Mouse (Mus musculus) gastrocnemius, postnatal 4 days (tissue): ENCODE results near the gene Lgi1. TPM values are rescaled to one million over a fixed set of nuclear protein-coding genes. Genes with fewer than 3 reads are reported as not detected.

ENCODE experiments used
- DNase-seq, 2 experiments: peaks; one replicate each; pipeline ENCODE4 v3.0.0; 2021 to 2022; ENCODE audit warnings: low spot score in 2 of 2, mixed read lengths in 2 of 2
- total RNA-seq, 2 experiments: library from RNA; stranded (reverse); gene quantifications; 2 replicates each; pipeline ENCODE4 v1.2.3; 2021

Gene Lgi1
- total RNA-seq, 2 experiments from 2014 or later = 3.3 to 3.8 TPM

DNA sequence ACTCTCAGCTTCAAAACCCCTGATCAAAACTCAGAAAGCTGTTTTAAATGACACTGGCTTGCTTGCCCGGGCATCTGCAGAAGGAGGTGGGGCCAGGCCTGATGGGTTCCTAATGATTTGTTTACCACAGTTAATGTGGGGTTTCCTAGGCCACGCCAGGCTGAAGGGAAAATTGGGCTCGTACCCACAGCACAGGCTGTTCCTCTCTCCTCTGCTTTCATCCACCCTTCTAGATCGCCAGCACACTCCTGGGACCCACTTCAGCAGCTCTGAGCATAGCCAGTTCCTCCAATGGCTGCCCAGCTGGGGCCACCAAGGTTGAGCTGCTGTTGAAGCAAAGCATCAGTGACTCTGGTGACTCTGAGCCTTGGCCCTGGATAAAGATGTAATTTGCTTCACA is 4.0 kb upstream of the Lgi1 start:
- no peak for DNase-seq

DNA sequence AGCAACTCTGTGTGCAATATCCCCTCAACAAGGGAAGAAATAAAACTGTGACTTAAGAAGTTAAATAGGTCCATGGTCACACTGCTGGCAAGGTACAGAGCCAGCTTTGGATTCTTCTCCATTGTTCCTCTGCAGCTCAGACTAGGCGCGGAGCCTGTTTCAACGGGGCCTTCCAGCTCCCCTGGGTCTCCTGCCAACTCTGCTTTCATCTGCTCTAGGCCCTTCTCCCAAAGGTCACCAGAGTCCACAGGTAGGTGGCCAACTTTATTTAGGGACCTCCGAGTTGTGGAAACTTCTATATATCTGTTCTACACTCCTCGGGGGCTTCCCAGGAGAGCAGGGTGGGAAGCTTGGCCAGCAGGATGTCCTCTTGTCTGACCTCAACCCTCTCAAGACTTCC is 3.0 kb upstream of the Lgi1 start:
- no peak for DNase-seq

DNA sequence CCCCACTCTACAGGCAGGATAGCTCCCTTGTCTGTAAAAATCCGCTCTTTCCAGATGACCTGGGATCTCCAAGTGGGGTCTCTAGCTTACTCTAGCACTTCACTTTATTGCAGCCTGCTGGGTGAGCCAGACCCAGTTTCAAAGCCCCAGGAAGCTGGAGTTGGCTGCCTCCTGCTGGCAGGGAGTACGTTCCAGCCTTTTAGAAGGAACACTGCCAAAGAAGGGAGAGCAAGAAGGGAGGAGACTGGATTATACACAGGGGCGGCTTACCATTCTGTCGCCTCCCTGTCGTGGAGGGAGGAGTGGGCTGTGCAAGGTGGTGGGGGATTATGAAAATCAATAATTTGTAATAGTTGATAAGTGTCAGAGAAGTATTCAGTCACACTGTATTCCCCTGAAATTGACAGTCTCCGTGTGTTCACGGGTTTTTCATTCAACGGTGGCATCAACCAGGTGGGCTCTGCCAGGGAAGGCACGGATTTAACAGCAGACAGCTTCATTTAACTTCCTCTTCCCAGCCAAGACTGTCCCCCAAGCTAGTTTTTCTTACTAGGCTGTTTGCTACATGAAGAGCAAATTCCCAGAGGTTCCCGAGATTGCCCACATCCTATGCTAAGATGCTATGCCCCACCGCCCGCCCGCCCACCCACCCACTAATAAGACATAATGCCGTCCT is 369 bp upstream of the Lgi1 start:
- peak in 1 of 2 experiments; percentile 25 for DNase-seq

DNA sequence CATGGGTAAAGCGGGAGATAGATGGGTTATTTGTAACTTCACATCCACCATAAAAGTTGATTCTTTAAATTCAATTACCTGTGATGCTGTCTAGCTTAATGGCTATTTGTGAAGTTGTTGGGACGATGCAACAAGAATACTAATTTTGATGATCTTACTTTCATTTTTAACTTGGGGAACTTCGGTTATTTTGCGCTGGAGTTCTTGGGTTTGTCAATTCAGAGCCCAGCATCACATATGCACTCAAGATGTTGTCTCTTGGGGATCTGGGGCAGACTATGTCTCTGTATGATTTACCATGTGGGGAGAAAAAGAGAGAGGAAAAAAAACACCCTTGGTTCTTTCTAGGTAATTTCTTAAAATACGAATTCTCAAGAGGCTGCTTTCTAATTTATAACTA is 1.4 kb downstream of the Lgi1 start:
- DNase-seq = no peak

DNA sequence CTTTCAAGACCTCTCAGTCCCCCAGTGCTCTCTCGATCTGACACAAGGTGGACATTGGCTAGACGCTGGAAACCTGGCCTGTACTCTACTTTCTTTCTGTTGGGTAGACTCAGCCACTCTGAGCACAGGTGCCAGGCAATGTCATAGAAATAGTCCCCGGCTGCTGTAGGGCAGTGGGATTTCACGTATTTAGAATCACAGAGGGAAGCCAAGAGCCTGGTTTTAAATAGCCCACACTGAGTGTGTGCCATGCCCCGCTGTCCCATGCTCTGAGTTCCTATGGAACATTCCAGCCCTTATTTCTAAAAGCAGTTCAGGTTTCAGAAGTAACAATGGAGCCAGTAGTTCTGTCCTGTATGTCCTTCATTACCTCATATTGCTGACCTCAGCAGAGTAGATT is 3.1 kb downstream of the Lgi1 start:
- no peak for DNase-seq

DNA sequence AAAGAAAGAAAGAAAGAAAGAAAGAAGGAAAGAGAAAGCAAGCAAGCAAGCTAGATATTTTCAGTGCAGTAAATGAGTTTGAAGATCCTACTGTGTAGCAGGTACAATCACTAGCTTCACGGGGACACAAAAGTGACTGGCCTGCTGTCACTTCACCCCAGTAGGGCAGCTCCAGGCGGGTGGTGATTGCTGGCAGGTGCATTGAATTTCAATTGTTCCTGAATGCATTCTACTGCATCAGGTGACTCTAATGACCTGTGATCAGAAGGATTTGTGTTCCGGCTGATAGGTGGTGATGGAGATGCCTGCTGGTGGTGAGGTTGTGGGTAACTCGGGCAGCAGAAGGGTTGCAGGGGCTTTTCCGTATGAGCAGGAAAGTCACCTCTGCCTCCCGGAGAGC is 6.7 kb downstream of the Lgi1 start:
- no peak for DNase-seq

DNA sequence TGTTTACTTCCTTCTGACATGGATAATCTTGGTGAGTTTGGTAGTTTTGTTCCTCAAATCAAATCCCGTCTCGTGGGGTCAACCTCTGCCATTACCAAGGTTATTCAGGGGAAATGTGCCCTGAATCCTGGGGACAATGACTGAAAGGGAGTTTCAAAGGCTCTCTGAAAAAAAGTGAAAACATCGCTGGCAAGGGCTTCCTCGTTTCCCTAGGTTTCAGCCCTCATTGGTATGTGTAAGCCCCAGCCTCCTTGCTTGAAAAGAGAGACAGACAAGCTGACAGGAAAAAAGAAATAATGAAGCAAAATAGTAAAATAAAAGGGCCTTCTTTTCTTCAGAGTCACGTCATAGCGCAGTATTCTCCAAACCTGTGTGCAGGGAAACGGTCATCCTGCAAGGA is 9.5 kb downstream of the Lgi1 start:
- DNase-seq = no peak

DNA sequence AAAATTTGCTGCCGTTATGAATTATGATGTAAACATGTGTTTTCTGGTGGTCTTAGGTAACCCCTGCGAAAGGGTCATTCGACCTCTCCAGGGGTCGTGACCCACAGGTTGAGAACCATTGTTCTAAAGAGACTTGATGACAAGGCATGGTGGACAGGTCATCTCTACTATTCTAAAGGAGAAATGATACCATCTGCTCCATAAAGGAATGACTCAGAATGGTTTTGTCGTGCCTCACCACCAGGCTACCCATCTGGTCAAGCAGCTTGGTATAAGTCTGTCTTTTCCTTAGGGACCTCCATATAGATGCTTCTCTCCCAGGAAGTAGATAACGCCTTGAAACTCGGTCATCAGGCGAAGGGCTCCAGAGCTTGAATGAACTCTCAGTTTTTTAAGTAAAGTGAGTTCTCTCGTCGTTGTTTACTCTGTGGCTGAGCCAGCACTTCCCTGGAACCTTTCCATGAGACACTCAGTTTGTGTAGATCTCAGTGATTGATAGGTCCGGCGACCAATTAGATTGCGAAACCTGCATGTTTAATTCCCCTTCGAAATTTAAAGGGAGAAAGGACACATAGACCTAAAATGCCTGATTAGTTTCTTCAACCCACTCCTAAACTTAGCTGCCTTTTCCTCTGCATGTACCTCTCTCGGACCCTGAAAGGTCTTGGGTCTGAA is 10.5 kb downstream of the Lgi1 start:
- no peak for DNase-seq

DNA sequence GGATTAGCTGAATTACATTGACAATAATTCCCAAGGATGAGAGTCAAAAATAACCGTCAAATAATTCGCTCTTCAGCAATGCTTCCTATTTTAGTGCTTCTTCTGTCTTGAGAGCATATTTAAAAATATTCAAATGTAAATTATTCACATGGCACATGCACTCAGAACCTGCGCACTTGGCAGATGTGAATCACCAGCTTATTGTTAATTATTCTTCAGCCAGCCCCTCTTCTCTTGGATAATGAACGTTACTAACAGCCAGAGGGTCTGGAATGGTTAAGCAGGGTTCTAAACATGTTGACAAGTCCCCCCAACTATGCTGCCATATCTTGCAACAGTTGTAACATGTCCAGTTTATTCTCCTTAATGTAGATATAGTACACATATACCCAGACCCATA is 11.9 kb downstream of the Lgi1 start:
- DNase-seq = no peak

DNA sequence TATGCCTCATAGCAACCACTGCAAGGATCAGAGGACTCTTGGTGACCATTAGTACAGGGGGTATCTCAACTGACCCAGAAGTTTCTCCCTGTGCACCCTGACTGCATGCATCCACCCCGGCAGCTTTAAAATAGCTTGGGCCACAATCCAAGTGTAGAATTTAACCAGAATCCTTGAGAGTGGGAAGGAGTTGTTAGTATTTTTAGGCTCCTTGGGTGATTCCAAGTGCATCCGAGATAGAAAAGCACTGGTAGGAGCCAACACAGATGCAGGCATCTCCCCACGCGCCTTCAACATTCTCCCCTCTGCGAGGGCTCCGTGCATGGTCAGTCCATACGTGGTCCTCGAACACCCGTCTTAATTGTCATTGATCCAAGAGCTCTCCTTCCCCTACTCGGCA is 15.9 kb downstream of the Lgi1 start:
- no peak for DNase-seq

DNA sequence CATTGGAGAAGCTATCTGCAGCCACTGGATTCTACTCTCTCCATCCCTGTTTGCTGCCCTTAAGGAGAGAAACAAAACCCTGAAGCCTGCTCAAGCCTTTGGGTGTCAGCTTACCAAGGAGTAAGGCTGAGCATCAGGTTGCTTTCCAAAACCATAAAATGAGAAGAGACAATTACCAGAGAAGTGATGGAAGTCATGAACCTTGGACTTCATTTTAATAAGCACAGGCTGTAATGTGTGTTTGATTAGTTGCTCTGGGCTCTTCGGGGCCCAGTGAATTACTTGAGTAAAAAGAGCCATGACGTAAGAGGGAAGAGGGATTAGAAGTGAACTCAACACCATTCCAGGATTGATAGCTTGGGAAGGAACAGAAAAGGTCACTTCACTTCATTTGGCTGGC is 18.1 kb downstream of the Lgi1 start:
- DNase-seq = no peak

DNA sequence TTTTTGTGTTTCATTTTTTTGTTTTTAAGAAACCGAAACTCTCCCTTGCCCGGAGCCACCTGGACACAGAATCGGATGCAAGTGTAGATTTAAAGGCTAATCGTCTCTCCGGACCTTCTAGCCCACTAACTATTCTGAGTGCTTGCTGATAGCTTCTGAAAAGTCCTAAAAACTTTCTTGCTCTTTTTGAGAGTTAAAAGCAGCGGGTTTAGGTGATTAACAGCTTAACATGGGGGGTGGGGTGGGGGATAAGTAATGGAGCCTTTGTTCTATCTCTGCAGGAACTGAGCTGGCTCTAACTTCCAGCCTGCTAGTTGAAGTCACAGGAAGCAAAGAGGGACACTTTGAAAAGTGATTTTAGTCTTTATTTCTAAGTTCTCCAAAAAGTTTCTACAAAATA is 24.2 kb downstream of the Lgi1 start:
- DNase-seq = no peak

DNA sequence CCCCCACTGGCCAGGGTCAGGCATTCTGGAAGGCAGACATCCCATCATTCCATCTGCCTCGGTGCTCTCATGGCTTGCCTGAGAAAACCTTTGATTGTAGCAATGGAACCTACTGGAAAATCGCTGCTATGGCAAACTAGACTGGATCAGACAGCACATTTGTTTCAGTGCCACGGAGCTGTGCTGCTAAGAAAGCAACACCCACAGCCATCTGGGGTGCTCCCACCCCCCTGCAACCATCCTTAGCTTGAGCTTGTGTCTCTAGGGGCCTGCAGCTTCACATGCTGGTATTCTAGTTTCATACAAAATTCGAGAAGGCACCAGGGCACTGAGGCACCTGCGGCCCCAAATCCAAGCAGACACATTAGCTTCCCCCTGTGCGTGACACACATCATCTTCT is 27.1 kb downstream of the Lgi1 start:
- no peak for DNase-seq

DNA sequence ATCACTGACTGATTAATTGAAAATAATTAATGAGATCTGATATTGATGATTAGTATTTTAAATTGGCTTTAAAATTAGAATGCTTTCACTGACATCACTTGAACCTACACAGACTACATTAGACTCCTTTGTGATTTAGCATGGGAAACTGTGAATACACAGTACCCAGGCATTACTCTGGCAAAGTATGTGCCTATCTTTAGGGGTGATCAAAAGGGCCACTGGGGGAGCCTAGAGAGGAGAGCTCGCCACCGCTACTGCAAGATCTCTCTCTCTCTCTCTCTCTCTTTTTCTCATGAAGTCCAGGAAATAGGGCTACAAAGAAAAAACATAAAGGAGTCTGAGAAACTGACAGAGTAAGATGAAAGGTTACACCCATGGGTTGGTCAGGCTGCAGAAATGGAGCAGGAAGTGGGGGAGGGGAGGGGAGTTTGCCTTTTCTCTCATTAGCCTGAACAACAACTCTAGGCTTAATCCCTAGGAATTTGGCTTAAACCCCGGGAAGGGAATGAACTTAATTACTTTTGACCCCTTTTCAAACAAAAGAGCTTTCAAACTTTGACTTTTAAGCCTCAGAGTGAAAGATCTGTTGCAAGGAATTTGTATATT is 33.8 kb downstream of the Lgi1 start:
- no peak for DNase-seq

DNA sequence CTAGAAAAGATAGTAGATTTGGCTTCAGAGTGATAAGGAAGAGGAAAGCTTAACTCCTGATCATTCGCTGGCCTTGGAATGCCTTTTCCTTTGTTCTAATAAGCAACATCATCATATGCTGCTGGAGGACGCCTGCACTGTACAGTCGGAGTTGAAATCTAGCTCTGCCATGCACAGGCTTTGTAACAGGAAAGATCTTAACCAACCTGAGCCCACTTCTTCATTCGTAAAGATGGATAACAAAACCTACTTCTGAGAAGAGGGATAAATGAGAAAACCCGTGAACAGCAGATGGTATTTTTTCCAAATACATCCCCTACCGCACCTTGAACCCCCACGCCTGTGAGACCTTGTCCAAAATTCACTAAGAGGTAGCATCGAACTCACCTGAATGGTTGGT is 43.8 kb downstream of the Lgi1 start:
- DNase-seq = no peak

DNA sequence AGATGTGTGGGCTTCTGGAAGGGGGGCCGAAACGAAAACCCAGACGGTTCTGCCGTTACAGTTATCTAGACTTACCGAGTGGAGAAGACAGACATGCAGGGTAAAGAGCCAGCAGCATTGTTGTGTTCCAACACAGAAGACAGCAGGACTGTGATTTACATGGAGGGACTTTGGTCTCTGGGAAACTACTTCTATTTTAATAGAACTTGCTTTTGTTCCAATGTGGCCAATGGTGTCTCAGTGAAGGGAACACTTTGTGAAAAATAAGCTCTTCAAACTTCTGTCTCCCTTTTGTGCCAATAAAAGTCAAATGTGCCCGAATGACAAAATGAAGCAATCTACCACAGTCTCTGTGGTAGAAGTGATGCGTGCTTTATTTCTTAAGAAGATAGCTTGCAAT is 50.8 kb downstream of the Lgi1 start:
- no peak for DNase-seq

DNA sequence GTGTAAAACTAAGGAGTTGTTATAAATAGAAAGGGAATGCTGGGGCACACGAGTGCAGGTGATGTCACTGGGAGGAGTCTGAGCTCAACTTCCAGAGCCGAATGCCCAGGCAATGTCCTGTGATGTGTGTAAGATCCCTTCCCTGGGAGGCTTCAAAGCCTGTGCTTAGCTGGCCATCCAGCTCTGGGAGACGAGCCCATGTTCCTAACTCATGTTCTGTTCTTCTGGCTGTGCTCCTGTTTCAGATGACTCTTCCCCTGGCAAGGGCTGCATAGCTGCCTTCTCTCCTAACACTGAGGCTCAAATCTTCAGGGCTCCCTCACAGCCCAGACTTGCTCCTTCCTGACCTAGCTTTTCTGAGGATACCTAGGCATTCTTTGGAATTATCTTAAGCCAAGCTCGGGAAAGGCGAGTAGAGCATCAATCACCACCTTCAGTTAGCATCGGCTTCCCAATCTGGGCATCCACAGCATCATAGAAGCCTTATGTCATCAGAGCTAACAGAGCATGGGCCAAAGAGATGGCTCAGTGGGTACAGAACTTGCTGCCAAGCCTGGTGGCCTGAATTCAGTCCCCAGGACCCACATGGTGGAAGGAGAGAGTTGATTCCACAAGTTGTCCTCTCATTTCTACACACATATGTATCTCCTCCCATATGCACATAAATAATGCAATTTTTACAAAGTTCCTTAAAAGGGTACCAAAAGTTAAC is 52.4 kb downstream of the Lgi1 start:
- peak in 1 of 2 experiments; percentile 31 for DNase-seq

DNA sequence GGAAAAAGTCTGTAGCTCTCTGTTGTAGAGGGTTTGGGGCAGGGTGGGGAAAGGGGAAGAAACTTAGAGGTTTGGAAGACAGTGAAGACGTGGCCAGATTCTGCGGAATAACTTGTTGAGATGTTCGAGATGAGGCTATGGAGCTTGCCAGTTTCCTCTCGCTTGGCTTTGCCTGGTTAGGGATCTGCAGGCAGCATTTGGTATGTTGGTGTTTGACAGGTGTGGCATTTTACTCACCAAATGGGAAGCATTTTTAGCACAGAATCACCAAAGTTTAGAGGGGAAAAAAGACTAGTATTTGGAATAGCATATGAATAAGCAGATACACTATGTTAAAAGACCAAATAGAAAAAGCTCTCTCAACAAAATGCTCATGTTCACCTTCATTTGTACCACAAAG is 54.0 kb downstream of the Lgi1 start:
- no peak for DNase-seq

DNA sequence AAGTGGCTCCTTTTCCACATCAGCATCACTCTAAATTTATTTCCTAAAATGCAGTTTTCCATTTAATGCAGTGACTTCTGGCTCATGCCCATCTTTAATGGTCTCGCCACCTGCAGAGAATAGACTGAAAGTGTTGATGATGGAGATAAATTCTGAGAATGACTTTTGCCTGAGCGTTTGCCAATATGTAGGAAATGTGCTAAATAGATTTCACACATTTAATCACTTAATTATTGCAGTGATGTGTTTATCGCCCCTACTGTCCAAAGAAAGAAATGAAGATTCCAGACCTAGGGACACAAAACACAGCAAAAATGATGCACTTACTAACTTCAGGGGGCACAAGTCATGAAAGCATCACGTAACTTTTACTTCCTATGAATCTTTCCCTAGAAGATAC is 54.8 kb downstream of the Lgi1 start:
- no peak for DNase-seq

DNA sequence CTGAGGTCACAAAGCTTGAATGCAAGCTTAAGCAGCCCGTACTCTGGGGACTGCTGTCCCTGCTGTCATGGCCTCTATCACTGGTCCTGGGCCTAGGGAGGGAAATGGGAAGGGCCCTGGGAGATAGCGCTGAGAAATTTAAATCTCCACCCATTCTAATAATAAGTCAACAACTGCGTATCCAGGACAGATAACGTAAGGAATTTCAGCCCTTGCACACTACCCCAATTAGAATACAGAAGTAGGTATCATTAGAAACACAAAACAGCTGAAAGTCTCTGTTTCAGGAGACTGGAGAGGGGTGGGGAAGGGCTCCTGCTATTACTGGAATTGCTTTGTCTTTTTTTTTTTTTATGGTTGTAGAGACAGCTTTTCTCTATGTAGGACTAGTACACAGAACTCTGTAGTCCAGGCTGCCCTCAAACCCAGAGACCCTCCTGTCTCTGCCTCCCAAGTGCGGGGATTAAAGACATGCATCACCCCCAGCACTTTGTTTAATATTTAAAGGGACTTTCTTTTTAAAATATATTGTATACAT is 56.4 kb downstream of the Lgi1 start:
- no peak for DNase-seq

DNA sequence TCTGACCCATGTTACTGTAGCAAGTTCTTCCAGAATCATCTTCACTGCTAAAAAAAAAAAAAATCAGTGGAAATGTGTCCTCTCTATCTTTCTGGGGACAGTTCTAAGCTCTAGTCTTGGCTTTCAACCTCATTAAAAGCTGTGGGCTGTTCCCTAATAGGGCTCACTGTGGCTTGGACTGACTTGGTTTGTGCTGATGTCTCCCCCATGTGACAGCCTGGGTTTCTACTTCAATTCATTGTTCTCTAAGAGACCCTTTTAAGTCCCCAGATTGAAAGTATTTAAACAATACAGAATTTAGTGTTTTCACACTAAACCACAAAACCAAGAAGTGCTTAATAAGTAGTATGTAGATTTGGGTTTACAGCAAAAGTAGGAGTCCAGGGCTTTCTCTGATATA is 59.4 kb downstream of the Lgi1 start:
- no peak for DNase-seq
